17 mouse cellular contexts compared by ENCODE assay signal in genomic region chr3:126659235-126659634, GRCm38 (mm10).
DNase-seq lines count a peak whose midpoint lies in the region; ATAC-seq and TF ChIP-seq lines count a peak whose summit lies in the region.
"Had no signal": no experiment of that assay in that cellular context is flagged by ENCODE, and none has a peak within 500 bp of the region (broad histone marks: within the 10 kb centered on the region; RNA-seq: fewer than 3 reads in every experiment).

No protein-coding gene starts in this region.

- no peak overlapping the region for H3K4me3 ChIP-seq in heart, embryonic 11.5 days (ENCODE audit: low read depth, low read length)
- no peak overlapping the region for H3K4me3 ChIP-seq in kidney, embryonic 15.5 days (replicated peaks)
- no peak overlapping the region for H3K4me3 ChIP-seq in bone marrow macrophage, adult 2 months (ENCODE audit: insufficient read depth, low read length)
- H3K4me3 ChIP-seq in limb, embryonic 14.5 days (replicated peaks; ENCODE audit: low read length), result no peak overlapping the region
- H3K4me3 ChIP-seq: embryonic facial prominence, embryonic 15.5 days; hindbrain, embryonic 15.5 days; stomach, embryonic 15.5 days had no signal

- H3K27me3 ChIP-seq in heart, embryonic 11.5 days (ENCODE audit: control insufficient read depth, insufficient read depth, low read length), result no peaks in the 10 kb centered on the region
- no peaks in the 10 kb centered on the region for H3K27me3 ChIP-seq in kidney, embryonic 15.5 days
- H3K27me3 ChIP-seq in limb, embryonic 14.5 days (ENCODE audit: control insufficient read depth, insufficient read depth, low read length), result no peaks in the 10 kb centered on the region
- H3K27me3 ChIP-seq: embryonic facial prominence, embryonic 15.5 days; hindbrain, embryonic 15.5 days; Patski; stomach, embryonic 15.5 days had no signal

- no peak overlapping the region for H3K9ac ChIP-seq in heart, embryonic 11.5 days (ENCODE audit: low read depth, low read length)
- no peak overlapping the region for H3K9ac ChIP-seq in kidney, embryonic 15.5 days
- no peak overlapping the region for H3K9ac ChIP-seq in limb, embryonic 14.5 days (ENCODE audit: low read depth, low read length, severe bottlenecking)
- H3K9ac ChIP-seq: embryonic facial prominence, embryonic 15.5 days; hindbrain, embryonic 15.5 days; liver, embryonic 14.5 days; stomach, embryonic 15.5 days had no signal

- no peak for ATAC-seq in heart, embryonic 11.5 days (replicated peaks; ENCODE audit: insufficient number of reproducible peaks, low FRiP score, low TSS enrichment)
- no peak for ATAC-seq in kidney, embryonic 15.5 days (replicated peaks; ENCODE audit: low FRiP score)
- no peak for ATAC-seq in limb, embryonic 14.5 days (ENCODE audit: low FRiP score, low read depth)
- ATAC-seq: activated CD4-positive, CD25-positive, alpha-beta regulatory T cell, adult 4 months; intestine, postnatal 0 days; Patski had no signal

- 71% methylated on average over 8 of the region's 8 CpGs for WGBS in heart, embryonic 11.5 days (ENCODE audit: insufficient replicate concordance)
- 82% methylated on average over 8 of the region's 8 CpGs for WGBS in kidney, embryonic 15.5 days
- 59% methylated on average over 8 of the region's 8 CpGs for WGBS in limb, embryonic 14.5 days

- DNase-seq in heart, postnatal 36 days, result no peak
- DNase-seq in kidney, postnatal 25 days, result no peak
- no peak for DNase-seq in limb, embryonic 14.5 days (ENCODE audit: low spot score)
- no peak for DNase-seq in right cerebral cortex, postnatal 4 days
- no peak for DNase-seq in retina, embryonic 14.5 days (ENCODE audit: low spot score)
- DNase-seq: adrenal gland, postnatal 25 days; gastrocnemius, postnatal 25 days had no signal

- no peaks in the 10 kb centered on the region for H3K36me3 ChIP-seq in heart, embryonic 11.5 days (ENCODE audit: control insufficient read depth, insufficient read depth, low read length)
- no peaks in the 10 kb centered on the region for H3K36me3 ChIP-seq in kidney, embryonic 15.5 days
- no peaks in the 10 kb centered on the region for H3K36me3 ChIP-seq in limb, embryonic 14.5 days (ENCODE audit: control insufficient read depth, insufficient read depth, low read length)
- H3K36me3 ChIP-seq: embryonic facial prominence, embryonic 15.5 days; hindbrain, embryonic 15.5 days; stomach, embryonic 15.5 days had no signal

- intact Hi-C loops in heart, postnatal 36 days (cut with DNase I), result no loop called here

- no peak for TF ChIP-seq POLR2A in bone marrow macrophage, adult 2 months (IDR thresholded peaks at IDR 0.05; ENCODE audit: borderline replicate concordance, low read depth, low read length)
- TF ChIP-seq POLR2A in limb, embryonic 14.5 days (IDR thresholded peaks at IDR 0.05; ENCODE audit: borderline replicate concordance, extremely low read depth, insufficient read depth, insufficient read length), result no peak

- H3K9me3 ChIP-seq in heart, embryonic 11.5 days (replicated peaks; ENCODE audit: control insufficient read depth, low read length), result no peaks in the 10 kb centered on the region
- H3K9me3 ChIP-seq in kidney, embryonic 15.5 days (replicated peaks), result no peaks in the 10 kb centered on the region
- no peaks in the 10 kb centered on the region for H3K9me3 ChIP-seq in limb, embryonic 14.5 days (ENCODE audit: control insufficient read depth, low read length)
- H3K9me3 ChIP-seq: embryonic facial prominence, embryonic 15.5 days; hindbrain, embryonic 15.5 days; stomach, embryonic 15.5 days had no signal

- peak overlapping the region; percentile 79 for H3K27ac ChIP-seq in heart, embryonic 11.5 days (ENCODE audit: low read depth, low read length)
- H3K27ac ChIP-seq in kidney, embryonic 15.5 days, result peak overlapping the region; percentile 14; the same call in 1 of the 2 replicates
- peak overlapping the region; percentile 24; the same call in 1 of the 2 replicates for H3K27ac ChIP-seq in bone marrow macrophage, adult 2 months (ENCODE audit: insufficient read depth, low read depth, low read length)
- 0 out of 2 replicates have a peak overlapping the region, but pooled peaks have one; percentile 1 for H3K27ac ChIP-seq in limb, embryonic 14.5 days (replicated peaks; ENCODE audit: low read depth, low read length)
- H3K27ac ChIP-seq: embryonic facial prominence, embryonic 15.5 days; hindbrain, embryonic 15.5 days; liver, embryonic 14.5 days had no signal

- H3K4me1 ChIP-seq in heart, embryonic 11.5 days (ENCODE audit: control insufficient read depth, insufficient read depth, low read length), result peaks cover 44% of the 10 kb centered on the region
- H3K4me1 ChIP-seq in kidney, embryonic 15.5 days, result peaks cover 24% of the 10 kb centered on the region
- H3K4me1 ChIP-seq in bone marrow macrophage, adult 2 months (ENCODE audit: control insufficient read depth, insufficient read depth, low read length), result peaks cover 44% of the 10 kb centered on the region
- peaks cover 19% of the 10 kb centered on the region for H3K4me1 ChIP-seq in limb, embryonic 14.5 days (ENCODE audit: control insufficient read depth, insufficient read depth, low read length)
- H3K4me1 ChIP-seq: hindbrain, embryonic 15.5 days had no signal

- TF ChIP-seq CTCF in bone marrow macrophage, adult 2 months (IDR thresholded peaks at IDR 0.05; ENCODE audit: low read depth, low read length), result no peak

- H3K4me2 ChIP-seq in heart, embryonic 11.5 days, result peak overlapping the region; percentile 48
- H3K4me2 ChIP-seq in kidney, embryonic 15.5 days, result no peak overlapping the region
- H3K4me2 ChIP-seq in limb, embryonic 14.5 days (replicated peaks; ENCODE audit: low read depth, low read length, severe bottlenecking), result no peak overlapping the region
- H3K4me2 ChIP-seq: embryonic facial prominence, embryonic 15.5 days; hindbrain, embryonic 15.5 days; stomach, embryonic 15.5 days had no signal

Comparison
In these comparisons a context has a peak if more than half of its experiments do, and no peak if none do; other contexts are left out.
1. H3K27ac ChIP-seq: peak in every context shown above with its lines; median percentile 79 in heart, embryonic 11.5 days; 24 in bone marrow macrophage, adult 2 months; 14 in kidney, embryonic 15.5 days; 1 in limb, embryonic 14.5 days.